Mouse (Mus musculus) limb, embryonic 13.5 days (tissue): Measurements from ENCODE around the gene Sgca. TPM values are rescaled to one million over a fixed set of nuclear protein-coding genes. Genes with fewer than 3 reads are reported as not detected.

ENCODE experiments used
- ATAC-seq: fragments of 200-750 bp; cut with Nextera tagmentation; 2 replicates; pipeline ENCODE4 v1.8.0; 2017; ENCODE audit warnings: low read depth, moderate number of reproducible peaks, moderate TSS enrichment; ENCODE audit not compliant: low FRiP score
- H3K27ac ChIP-seq: fragments of 300-500 bp; sonication (generic); 2 replicates; pipeline ENCODE4 v1.5.1; 2015; ENCODE audit warnings: inconsistent platforms, mild to moderate bottlenecking, moderate library complexity
- H3K27me3 ChIP-seq: fragments of 300-500 bp; sonication (generic); 2 replicates; pipeline ENCODE4 v1.6.1; 2015; ENCODE audit warnings: mild to moderate bottlenecking, inconsistent platforms
- H3K36me3 ChIP-seq: fragments of 300-500 bp; sonication (generic); 2 replicates; pipeline ENCODE4 v1.6.1; 2015; ENCODE audit warnings: inconsistent platforms, mild to moderate bottlenecking, moderate library complexity
- H3K4me1 ChIP-seq: fragments of 300-500 bp; sonication (generic); 2 replicates; pipeline ENCODE4 v1.6.1; 2015; ENCODE audit warnings: inconsistent platforms
- H3K4me2 ChIP-seq: fragments of 300-500 bp; sonication (generic); replicated peaks from 2 replicates; pipeline ENCODE4 v1.6.1; 2015; ENCODE audit warnings: inconsistent platforms, mild to moderate bottlenecking, moderate library complexity
- H3K4me3 ChIP-seq: fragments of 300-500 bp; sonication (generic); 2 replicates; pipeline ENCODE4 v1.5.1; 2015; ENCODE audit warnings: moderate library complexity, mild to moderate bottlenecking, inconsistent platforms
- H3K9ac ChIP-seq: fragments of 300-500 bp; sonication (generic); 2 replicates; pipeline ENCODE4 v1.6.1; 2015; ENCODE audit warnings: mild to moderate bottlenecking, inconsistent platforms
- H3K9me3 ChIP-seq: fragments of 300-500 bp; sonication (generic); 2 replicates; pipeline ENCODE4 v1.6.1; 2016; ENCODE audit warnings: inconsistent platforms
- WGBS: fragments of 180-500 bp; shearing (Covaris S2); methylation state at CpG from one replicate; pipeline ENCODE4 v1.1.7; 2015; 5-methylcytosine and 5-hydroxymethylcytosine counted together
- polyA plus RNA-seq: library from polyadenylated mRNA; unstranded; fragments of >200 nt; fragmentation: Nextera tagmentation; extraction: Ambion mirVana; gene quantifications from 2 replicates; pipeline ENCODE4 v1.2.1, GENCODE M21; 2015

The Sgca gene
- polyA plus RNA-seq, 1 experiment from 2014 or later = 6.1 TPM

DNA sequence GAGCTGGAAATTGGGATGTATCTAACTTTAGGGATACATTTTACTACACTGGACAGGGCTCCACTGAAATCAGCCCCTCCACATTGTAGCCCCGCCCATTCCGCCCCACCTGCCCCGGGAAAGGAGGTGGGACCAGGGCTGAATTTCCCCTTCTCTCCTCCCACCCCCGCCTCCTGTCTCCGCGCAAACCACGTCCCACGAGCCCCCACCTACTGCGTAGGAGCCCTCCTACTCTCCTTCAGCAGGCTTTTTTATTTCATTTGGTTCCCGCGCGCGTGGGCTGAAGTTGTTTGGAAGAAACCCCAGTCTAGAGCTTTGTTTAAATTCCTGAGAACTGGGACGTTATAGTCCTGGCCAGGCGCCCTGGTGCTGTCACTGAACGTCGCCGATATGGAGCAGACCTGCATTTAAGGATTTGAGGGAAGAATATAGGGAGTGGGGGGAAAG lies 38.8 kb downstream of the Sgca start:
- Histone ChIP-seq H3K4me1 (peaks cover 65% of the 10 kb centered on the region), H3K9me3 (no peaks in the 10 kb centered on the region), H3K36me3 (peaks cover 42% of the 10 kb centered on the region), H3K4me3 (peak overlapping the region; percentile 66), H3K27ac (peak overlapping the region; percentile 96), H3K9ac (peak overlapping the region; percentile 90), H3K4me2 (peak overlapping the region; percentile 89), H3K27me3 (peaks cover 3% of the 10 kb centered on the region; the same call in 1 of the 2 replicates)
- WGBS = 2% methylated on average over 18 of the region's 18 CpGs
- ATAC-seq = peak; percentile 45

DNA sequence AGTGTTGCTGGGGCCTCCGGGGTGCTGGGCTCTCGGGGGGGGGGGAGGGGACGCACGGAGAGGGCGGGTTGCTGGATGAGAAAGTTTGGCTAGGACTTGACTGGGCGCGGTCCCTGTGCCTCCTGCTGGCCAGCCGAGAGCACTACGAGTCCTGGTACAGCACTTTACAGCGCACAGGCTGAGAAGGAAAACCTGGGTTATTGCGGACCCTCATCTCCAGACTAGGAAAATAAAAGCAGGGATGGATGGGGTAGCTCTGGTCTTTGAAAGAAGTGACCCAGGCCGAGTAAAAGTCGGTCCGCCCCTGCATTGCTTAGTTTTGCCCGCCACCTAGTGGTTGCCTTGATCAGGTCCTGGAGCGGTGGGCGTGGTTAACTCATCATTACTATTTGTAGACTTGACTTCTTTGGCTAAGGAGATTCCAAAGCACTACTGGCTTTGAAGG lies 39.3 kb downstream of the Sgca start:
- ATAC-seq = peak; percentile 73
- WGBS = 1% methylated on average over 17 of the region's 17 CpGs
- H3K36me3 ChIP-seq = peaks cover 38% of the 10 kb centered on the region

DNA sequence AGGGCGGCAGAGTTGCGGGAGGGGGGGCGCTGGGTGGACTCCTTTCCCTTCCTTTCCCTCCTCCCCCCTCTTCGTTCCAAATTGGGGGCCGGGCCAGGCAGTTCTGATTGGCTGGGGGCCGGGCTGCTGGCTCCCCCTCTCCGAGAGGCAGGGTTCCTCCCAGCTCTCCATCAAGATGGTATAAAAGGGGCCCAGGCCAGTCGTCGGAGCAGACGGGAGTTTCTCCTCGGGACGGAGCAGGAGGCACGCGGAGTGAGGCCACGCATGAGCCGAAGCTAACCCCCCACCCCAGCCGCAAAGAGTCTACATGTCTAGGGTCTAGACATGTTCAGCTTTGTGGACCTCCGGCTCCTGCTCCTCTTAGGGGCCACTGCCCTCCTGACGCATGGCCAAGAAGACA lies 40.1 kb downstream of the Sgca start, which contains the start of gene Col1a1:
Col1a1 (plus strand) TSS at position 180 of the 400 bp plus-strand sequence.
- peak; percentile 61 for ATAC-seq
- Histone ChIP-seq H3K36me3 (peaks cover 29% of the 10 kb centered on the region), H3K4me2 (peak within 1 kb of the TSS; percentile 89), H3K4me3 (peak within 1 kb of the TSS; percentile 66), H3K4me1 (peaks cover 69% of the 10 kb centered on the region), H3K9me3 (no peaks in the 10 kb centered on the region), H3K27me3 (peaks cover 3% of the 10 kb centered on the region; the same call in 1 of the 2 replicates), H3K9ac (peak within 1 kb of the TSS; percentile 90), H3K27ac (peak within 1 kb of the TSS; percentile 96)
- 10% methylated on average over 19 of the region's 19 CpGs for WGBS

More for the DNA sequence above, 39.3 kb downstream of the Sgca start:
- peak overlapping the region; percentile 66 for H3K4me3 ChIP-seq
- H3K9ac ChIP-seq = peak overlapping the region; percentile 90
- H3K4me1 ChIP-seq = peaks cover 69% of the 10 kb centered on the region
- H3K4me2 ChIP-seq = peak overlapping the region; percentile 89
- H3K27me3 ChIP-seq = peaks cover 3% of the 10 kb centered on the region; the same call in 1 of the 2 replicates
- H3K27ac ChIP-seq = peak overlapping the region; percentile 96
- no peaks in the 10 kb centered on the region for H3K9me3 ChIP-seq

DNA sequence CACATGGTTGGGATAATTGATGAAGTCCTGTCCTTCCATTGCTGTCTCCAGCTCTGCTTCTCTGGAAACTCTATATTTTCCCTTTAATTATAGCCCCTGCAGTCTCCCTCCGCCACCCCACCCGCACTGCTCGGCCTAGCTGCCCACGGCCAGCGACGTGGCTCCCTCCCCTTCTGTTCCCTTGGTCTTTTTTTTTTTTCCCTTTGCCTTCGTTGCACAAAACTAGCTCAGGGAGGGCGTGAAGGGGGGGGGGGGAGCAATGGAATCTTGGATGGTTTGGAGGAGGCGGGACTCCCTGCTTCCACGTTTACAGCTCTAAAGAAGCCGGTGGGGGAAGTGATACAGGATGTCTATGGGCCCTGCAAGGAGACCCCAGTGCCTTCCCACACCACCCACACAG lies 41.6 kb downstream of the Sgca start:
- ATAC-seq = no peak
- H3K9me3 ChIP-seq = no peaks in the 10 kb centered on the region
- no peak overlapping the region; the same call in 1 of the 2 replicates for H3K4me3 ChIP-seq
- H3K27ac ChIP-seq = peak overlapping the region; percentile 96
- 15% methylated on average over 11 of the region's 11 CpGs for WGBS
- H3K9ac ChIP-seq = 0 out of 2 replicates have a peak overlapping the region, but pooled peaks have one; percentile 25
- H3K4me2 ChIP-seq = peak overlapping the region; percentile 89
- H3K4me1 ChIP-seq = peaks cover 79% of the 10 kb centered on the region
- peaks cover 3% of the 10 kb centered on the region; the same call in 1 of the 2 replicates for H3K27me3 ChIP-seq
- H3K36me3 ChIP-seq = peaks cover 14% of the 10 kb centered on the region

DNA sequence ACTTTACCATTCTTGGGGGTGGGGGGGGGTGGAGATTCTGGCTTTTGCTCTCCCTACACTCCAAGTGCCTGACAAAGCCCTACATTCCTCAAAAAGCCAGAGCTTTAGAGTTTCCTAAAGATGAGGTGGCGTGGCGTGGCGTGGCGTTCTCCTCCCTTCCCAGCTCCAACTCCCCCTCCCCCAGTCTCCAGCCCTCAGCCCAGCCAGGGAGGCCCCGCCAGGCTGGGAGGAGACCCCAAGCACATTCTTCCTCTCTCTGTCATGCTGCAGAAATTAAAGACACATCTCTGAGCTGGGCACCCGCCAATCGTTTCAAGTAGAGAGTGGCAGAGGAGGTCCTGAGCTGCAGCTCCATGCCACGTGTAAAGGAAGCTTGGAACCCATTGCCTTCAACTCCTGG lies 42.5 kb downstream of the Sgca start:
- Histone ChIP-seq H3K27me3 (peaks cover 3% of the 10 kb centered on the region; the same call in 1 of the 2 replicates), H3K4me2 (peak overlapping the region; percentile 89), H3K4me3 (no peak overlapping the region), H3K36me3 (peaks cover 5% of the 10 kb centered on the region), H3K27ac (peak overlapping the region; percentile 96), H3K9ac (peak overlapping the region; percentile 32; the same call in 1 of the 2 replicates), H3K9me3 (no peaks in the 10 kb centered on the region), H3K4me1 (peaks cover 80% of the 10 kb centered on the region)
- 10% methylated on average over 8 of the region's 8 CpGs for WGBS
- peak; percentile 20; the same call in 1 of the 2 replicates for ATAC-seq

DNA sequence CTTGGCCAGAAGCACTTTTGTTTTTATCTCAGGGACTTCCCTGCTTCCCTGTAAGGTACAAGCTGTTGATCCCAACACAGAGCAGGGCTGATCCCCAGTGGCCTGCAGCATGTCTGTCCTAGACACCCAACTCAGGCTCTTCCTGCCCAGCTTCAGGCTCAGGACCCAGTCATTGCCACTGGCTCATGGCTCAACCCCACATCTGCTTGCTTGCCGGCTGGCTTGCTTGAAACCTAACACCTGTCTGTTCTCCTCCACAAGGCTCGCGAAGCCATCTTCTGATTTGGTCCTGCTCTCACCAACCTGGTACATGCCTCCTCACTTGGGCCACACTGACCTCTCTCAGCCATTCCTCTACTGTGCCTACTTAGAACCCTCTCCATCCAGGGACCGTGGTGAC lies 46.0 kb downstream of the Sgca start:
- no peak overlapping the region for H3K4me3 ChIP-seq
- no peaks in the 10 kb centered on the region for H3K36me3 ChIP-seq
- H3K4me1 ChIP-seq = peaks cover 78% of the 10 kb centered on the region
- H3K9ac ChIP-seq = no peak overlapping the region
- H3K27ac ChIP-seq = peak overlapping the region; percentile 96; the same call in 1 of the 2 replicates
- no peak overlapping the region for H3K4me2 ChIP-seq
- H3K27me3 ChIP-seq = no peaks in the 10 kb centered on the region
- ATAC-seq = no peak
- no peaks in the 10 kb centered on the region for H3K9me3 ChIP-seq
- 18% methylated on average over 4 of the region's 4 CpGs for WGBS

DNA sequence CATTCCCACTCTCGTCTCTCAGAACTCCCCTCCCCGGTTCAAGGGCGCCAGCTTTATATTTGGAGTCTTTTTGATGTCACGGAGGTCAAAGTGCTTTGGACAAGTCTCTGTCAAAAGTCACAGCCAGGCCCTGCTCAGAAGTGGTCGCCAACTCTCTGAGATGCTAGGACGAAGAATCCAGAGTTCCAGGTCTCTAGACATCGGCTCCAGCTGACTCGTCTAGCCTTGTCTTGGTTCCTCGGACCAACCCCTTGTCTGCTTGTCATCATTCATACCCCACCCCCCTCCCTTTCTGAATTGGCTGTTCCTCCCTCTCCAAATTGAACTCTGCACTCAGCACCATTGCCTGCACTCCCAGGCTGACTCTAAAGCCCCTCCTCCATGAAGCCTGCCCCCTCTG lies 46.5 kb downstream of the Sgca start:
- no peaks in the 10 kb centered on the region for H3K27me3 ChIP-seq
- H3K9me3 ChIP-seq = no peaks in the 10 kb centered on the region
- no peaks in the 10 kb centered on the region for H3K36me3 ChIP-seq
- peak overlapping the region; percentile 55; the same call in 1 of the 2 replicates for H3K4me2 ChIP-seq
- no peak for ATAC-seq
- H3K9ac ChIP-seq = no peak overlapping the region
- peaks cover 72% of the 10 kb centered on the region for H3K4me1 ChIP-seq
- WGBS = 23% methylated on average over 9 of the region's 9 CpGs
- H3K4me3 ChIP-seq = no peak overlapping the region
- H3K27ac ChIP-seq = peak overlapping the region; percentile 96

DNA sequence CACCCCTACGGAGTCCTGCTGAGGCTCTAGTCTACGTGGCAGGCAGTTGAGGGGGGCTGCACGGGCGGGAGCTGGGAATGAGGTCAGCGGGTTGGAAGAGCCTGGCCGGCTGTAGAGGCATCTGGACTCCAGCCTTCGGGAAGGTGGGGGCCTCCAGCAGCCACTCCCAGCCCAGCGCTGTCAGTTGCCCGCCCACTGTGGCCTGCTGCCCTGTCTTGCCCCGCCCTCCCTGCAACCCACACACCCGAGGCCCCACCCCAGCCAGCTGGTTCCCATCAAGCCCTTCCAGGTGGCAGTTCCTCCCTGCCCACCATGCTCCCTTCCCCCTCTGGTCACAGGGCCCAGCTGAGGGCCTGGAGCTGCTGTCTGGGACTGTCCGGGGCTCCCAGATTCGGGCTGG lies 47.3 kb downstream of the Sgca start:
- ATAC-seq = peak; percentile 91
- no peaks in the 10 kb centered on the region for H3K36me3 ChIP-seq
- peaks cover 64% of the 10 kb centered on the region for H3K4me1 ChIP-seq
- H3K27me3 ChIP-seq = no peaks in the 10 kb centered on the region
- under 1% methylated on average over 13 of the region's 13 CpGs for WGBS
- no peaks in the 10 kb centered on the region for H3K9me3 ChIP-seq
- H3K9ac ChIP-seq = peak overlapping the region; percentile 35
- peak overlapping the region; percentile 16 for H3K4me3 ChIP-seq
- H3K4me2 ChIP-seq = peak overlapping the region; percentile 55
- H3K27ac ChIP-seq = peak overlapping the region; percentile 96

DNA sequence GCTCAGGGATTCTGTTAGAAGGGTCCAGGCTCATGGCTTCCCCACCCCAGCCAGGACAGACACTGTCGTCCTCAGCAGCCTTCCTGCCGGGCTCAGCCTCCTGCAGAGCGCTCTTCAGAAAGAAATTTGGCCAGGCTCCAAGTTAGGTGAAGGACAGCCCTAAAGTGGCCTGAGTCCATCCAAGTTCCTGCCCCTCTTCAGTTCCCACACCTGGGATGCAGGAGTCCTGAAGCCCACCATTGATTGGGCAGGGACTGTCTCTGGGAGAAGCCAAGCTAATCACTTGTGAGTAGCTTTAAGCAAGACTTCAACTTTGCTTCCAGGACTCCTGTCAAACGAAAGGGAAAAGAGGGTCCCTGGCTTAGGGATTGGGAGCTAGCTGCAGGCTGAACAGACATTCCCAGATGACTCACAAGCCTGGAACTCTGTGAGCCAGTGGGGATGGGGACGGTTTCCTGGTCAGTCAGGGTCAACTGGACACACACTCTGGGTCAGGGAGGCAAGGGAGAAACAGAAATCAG lies 48.3 kb downstream of the Sgca start:
- peaks cover 54% of the 10 kb centered on the region for H3K4me1 ChIP-seq
- no peaks in the 10 kb centered on the region for H3K9me3 ChIP-seq
- ATAC-seq = no peak
- H3K36me3 ChIP-seq = no peaks in the 10 kb centered on the region
- peak overlapping the region; percentile 96 for H3K27ac ChIP-seq
- no peaks in the 10 kb centered on the region for H3K27me3 ChIP-seq
- 16% methylated on average over 5 of the region's 5 CpGs for WGBS
- H3K4me3 ChIP-seq = no peak overlapping the region
- no peak overlapping the region; the same call in 1 of the 2 replicates for H3K9ac ChIP-seq
- 0 out of 2 replicates have a peak overlapping the region, but pooled peaks have one; percentile 16 for H3K4me2 ChIP-seq

DNA sequence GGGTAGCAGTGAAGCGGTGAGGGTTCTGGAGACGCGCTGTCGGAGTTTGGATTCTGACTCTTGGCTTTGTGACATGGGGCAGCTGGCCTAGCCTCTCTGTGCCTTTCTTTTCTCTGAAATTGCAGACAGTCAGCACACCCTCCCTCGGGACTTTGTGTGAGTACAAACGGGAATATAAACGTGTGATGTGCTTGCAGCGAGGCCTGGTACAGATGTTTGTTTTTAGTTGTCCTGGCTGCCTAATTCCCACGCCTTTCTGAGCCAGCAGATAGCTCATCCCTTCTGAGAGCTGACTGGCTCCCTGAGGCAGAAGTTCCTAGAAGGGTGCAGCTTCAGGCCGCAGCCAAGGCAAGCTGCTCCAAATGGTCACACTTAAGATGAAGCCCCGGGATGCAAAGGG lies 49.7 kb downstream of the Sgca start:
- WGBS = 56% methylated on average over 11 of the region's 11 CpGs
- no peak overlapping the region for H3K9ac ChIP-seq
- ATAC-seq = no peak
- no peak overlapping the region for H3K4me2 ChIP-seq
- no peaks in the 10 kb centered on the region for H3K9me3 ChIP-seq
- no peaks in the 10 kb centered on the region for H3K36me3 ChIP-seq
- H3K4me3 ChIP-seq = no peak overlapping the region
- H3K27ac ChIP-seq = no peak overlapping the region
- H3K27me3 ChIP-seq = no peaks in the 10 kb centered on the region
- H3K4me1 ChIP-seq = peaks cover 46% of the 10 kb centered on the region

DNA sequence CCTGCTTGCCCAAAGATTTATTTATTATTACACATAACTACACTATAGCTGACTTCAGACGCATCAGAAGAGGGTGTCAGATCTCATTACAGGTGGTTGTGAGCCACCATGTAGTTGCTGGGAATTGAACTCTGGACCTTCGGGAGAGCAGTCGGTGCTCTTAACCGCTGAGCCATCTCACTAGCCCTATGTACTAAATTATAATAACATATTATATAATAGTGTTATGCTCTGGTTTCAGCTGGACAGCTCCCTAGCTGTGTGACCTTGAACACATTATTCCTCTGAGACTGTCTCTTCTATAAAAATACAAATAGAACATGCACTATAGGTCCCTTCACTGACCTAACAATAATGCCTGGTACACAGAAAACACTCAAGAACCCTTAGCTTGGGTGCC lies 51.1 kb downstream of the Sgca start:
- Histone ChIP-seq H3K4me2 (no peak overlapping the region), H3K9ac (no peak overlapping the region), H3K4me3 (no peak overlapping the region), H3K27me3 (no peaks in the 10 kb centered on the region), H3K4me1 (peaks cover 38% of the 10 kb centered on the region), H3K27ac (no peak overlapping the region), H3K36me3 (no peaks in the 10 kb centered on the region), H3K9me3 (no peaks in the 10 kb centered on the region)
- ATAC-seq = no peak
- WGBS = 92% methylated on average over 4 of the region's 4 CpGs

DNA sequence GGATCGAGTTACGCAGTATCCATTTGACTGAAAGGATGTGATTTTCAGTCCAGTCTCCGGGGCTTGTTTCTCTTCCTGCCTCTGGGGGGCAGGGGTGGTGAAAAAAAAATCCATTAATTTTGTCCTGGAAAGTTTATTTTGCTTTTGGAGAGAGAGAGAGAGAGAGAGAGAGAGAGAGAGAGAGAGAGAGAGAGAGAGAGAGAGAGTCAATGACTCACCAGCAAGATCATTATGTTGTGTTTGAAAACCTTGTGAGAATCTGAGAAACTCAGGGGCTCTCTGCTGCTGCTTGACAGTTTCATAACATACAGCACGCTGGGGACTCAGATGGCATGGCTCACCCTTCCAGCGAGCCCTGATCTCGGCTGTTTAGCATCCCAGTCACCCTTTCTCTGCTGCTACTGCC lies 55.1 kb downstream of the Sgca start:
- Histone ChIP-seq H3K36me3 (no peaks in the 10 kb centered on the region), H3K9ac (no peak overlapping the region), H3K27me3 (no peaks in the 10 kb centered on the region), H3K4me2 (no peak overlapping the region), H3K4me3 (no peak overlapping the region), H3K9me3 (no peaks in the 10 kb centered on the region), H3K27ac (no peak overlapping the region), H3K4me1 (peaks cover 22% of the 10 kb centered on the region)
- no peak for ATAC-seq
- WGBS = 31% methylated on average over 6 of the region's 6 CpGs
